Mouse (Mus musculus): Measurements from ENCODE around the gene Ggt1. TPM values are rescaled to one million over a fixed set of nuclear protein-coding genes. Genes with fewer than 3 reads are reported as not detected.

Gene Ggt1
- polyA plus RNA-seq, 1 experiment from 2014 or later, result 1.8 TPM

GRCm38 (mm10) chr10:75586553-75586879 is 25.1 kb downstream of the Ggt1 start:
- WGBS, result 88% methylated on average over 1 of the region's 1 CpGs
- H3K4me1 ChIP-seq, result 0 out of 2 replicates have a peak, but pooled peaks cover 2% of the 10 kb centered on the region
- no peak overlapping the region for H3K9ac ChIP-seq
- no peaks in the 10 kb centered on the region for H3K36me3 ChIP-seq
- H3K9me3 ChIP-seq, result no peaks in the 10 kb centered on the region
- H3K4me2 ChIP-seq (replicated peaks), result no peak overlapping the region
- H3K27me3 ChIP-seq (replicated peaks), result no peaks in the 10 kb centered on the region
- no peak; the same call in 1 of the 2 replicates for ATAC-seq (ENCODE audit: low FRiP score, low read depth)
- H3K4me3 ChIP-seq, result no peak overlapping the region
- H3K27ac ChIP-seq, result no peak overlapping the region

GRCm38 (mm10) chr10:75587781-75588180 is 26.4 kb downstream of the Ggt1 start:
- no peak overlapping the region for H3K4me3 ChIP-seq
- H3K4me2 ChIP-seq (replicated peaks), result no peak overlapping the region
- no peak for ATAC-seq (ENCODE audit: low FRiP score, low read depth)
- H3K9me3 ChIP-seq, result no peaks in the 10 kb centered on the region
- no peak overlapping the region for H3K9ac ChIP-seq
- H3K36me3 ChIP-seq, result no peaks in the 10 kb centered on the region
- WGBS, result 88% methylated on average over 4 of the region's 4 CpGs
- H3K27me3 ChIP-seq (replicated peaks), result no peaks in the 10 kb centered on the region
- no peak overlapping the region for H3K27ac ChIP-seq
- 0 out of 2 replicates have a peak, but pooled peaks cover 2% of the 10 kb centered on the region for H3K4me1 ChIP-seq

- Histone ChIP-seq H3K4me3 (no peak overlapping the region), H3K27me3 (replicated peaks) (no peaks in the 10 kb centered on the region), H3K4me1 (0 out of 2 replicates have a peak, but pooled peaks cover 2% of the 10 kb centered on the region), H3K36me3 (no peaks in the 10 kb centered on the region), H3K4me2 (replicated peaks) (no peak overlapping the region), H3K27ac (no peak overlapping the region), H3K9ac (no peak overlapping the region), H3K9me3 (no peaks in the 10 kb centered on the region)
- ATAC-seq (ENCODE audit: low FRiP score, low read depth), result no peak
- WGBS, result 48% methylated on average over 5 of the region's 5 CpGs
These were observed 26.9 kb downstream of the Ggt1 start for GRCm38 (mm10) chr10:75588336-75588735.

DNA sequence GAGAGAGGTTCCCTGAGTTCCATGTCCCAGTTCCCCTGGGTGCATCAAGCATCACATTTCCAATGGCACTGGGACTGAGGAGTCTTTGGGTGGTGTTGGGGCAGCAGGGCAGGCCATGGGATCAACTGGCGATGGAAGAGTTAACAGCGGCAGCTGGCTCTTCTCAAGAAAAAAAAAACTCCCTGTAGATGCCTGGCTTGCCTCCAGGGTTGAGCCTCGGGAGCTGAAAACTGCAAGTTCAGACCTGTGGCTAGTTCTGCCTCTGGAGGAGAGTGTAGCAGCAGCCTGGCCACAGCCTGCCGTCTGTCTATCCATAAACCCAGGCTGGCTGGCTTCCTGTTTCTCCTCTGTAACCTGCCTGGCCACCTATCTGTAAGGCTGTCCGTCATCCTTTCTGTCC is 27.7 kb downstream of the Ggt1 start, which contains the start of gene Ggt5:
Ggt5 (plus strand) TSS at position 212 of the 400 bp plus-strand sequence.
- H3K4me3 ChIP-seq, result no peak within 1 kb of the TSS
- WGBS, result 52% methylated on average over 5 of the region's 5 CpGs
- H3K27ac ChIP-seq, result no peak within 1 kb of the TSS
- H3K9ac ChIP-seq, result 0 out of 2 replicates have a peak within 1 kb of the TSS, but pooled peaks have one; percentile 13
- no peaks in the 10 kb centered on the region for H3K9me3 ChIP-seq
- no peaks in the 10 kb centered on the region for H3K36me3 ChIP-seq
- H3K27me3 ChIP-seq (replicated peaks), result no peaks in the 10 kb centered on the region
- H3K4me1 ChIP-seq, result 0 out of 2 replicates have a peak, but pooled peaks cover 2% of the 10 kb centered on the region
- no peak within 1 kb of the TSS for H3K4me2 ChIP-seq (replicated peaks)
- no peak for ATAC-seq (ENCODE audit: low FRiP score, low read depth)

DNA sequence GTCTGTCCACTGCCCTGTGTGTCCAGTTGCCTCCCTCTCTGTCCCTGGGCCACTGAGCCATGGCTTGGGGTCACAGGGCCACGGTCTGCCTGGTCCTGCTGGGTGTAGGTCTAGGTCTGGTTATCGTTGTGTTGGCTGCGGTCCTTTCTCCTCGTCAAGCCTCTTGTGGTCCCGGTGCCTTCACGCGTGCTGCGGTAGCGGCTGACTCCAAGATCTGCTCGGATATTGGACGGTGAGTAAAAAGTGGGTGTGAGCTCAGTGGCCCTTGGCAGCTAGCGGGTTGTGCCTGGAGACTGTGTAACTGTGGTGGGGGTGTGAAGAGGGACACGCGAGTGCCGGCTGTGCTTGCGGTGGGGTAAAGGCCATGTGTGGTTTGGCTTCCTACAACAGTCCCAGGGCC is 28.2 kb downstream of the Ggt1 start:
- Histone ChIP-seq H3K27me3 (replicated peaks) (no peaks in the 10 kb centered on the region), H3K9me3 (no peaks in the 10 kb centered on the region), H3K36me3 (no peaks in the 10 kb centered on the region), H3K4me1 (0 out of 2 replicates have a peak, but pooled peaks cover 2% of the 10 kb centered on the region), H3K27ac (no peak overlapping the region), H3K9ac (0 out of 2 replicates have a peak overlapping the region, but pooled peaks have one; percentile 13), H3K4me2 (replicated peaks) (no peak overlapping the region), H3K4me3 (no peak overlapping the region)
- WGBS, result 89% methylated on average over 16 of the region's 16 CpGs
- no peak for ATAC-seq (ENCODE audit: low FRiP score, low read depth)

DNA sequence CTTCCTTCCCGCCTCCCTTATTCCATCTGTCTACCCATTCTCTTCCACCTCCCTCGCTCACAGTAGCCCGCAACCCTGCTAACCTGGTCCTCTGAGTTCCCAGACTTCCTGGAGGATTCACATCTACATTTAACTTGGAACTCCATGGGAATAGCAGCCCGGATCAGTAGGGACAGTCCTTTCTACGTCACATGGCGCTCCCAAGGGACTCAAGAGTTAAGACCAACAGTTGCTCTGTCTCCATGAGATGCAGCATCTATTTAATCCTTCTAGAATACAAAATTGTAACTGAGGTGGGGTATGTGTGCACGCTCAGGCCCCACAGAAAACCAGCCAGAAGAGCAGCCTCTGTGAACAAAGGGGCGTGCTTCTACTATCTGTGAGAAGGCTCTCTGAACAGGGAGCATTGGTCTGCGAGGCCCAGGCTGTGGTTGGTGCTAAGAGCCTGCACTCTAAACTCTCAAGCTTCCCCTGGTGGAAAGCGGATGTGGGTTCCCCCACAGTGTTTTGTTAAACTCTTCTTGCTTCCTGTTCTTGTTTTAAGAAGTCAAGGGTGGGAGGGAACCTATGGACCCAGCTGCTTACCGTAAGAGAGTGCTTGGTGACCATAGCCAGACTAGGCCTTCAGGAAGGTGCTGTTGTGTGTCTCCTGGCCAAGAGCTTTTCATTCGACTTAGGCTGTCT is 29.9 kb downstream of the Ggt1 start:
- Histone ChIP-seq H3K36me3 (no peaks in the 10 kb centered on the region), H3K9me3 (no peaks in the 10 kb centered on the region), H3K27me3 (replicated peaks) (no peaks in the 10 kb centered on the region), H3K4me2 (replicated peaks) (no peak overlapping the region), H3K9ac (no peak overlapping the region), H3K4me1 (0 out of 2 replicates have a peak, but pooled peaks cover 2% of the 10 kb centered on the region), H3K4me3 (no peak overlapping the region), H3K27ac (no peak overlapping the region)
- WGBS, result 75% methylated on average over 12 of the region's 12 CpGs
- no peak for ATAC-seq (ENCODE audit: low FRiP score, low read depth)

- no peaks in the 10 kb centered on the region for H3K9me3 ChIP-seq
- H3K27ac ChIP-seq, result no peak overlapping the region
- no peak for ATAC-seq (ENCODE audit: low FRiP score, low read depth)
- no peaks in the 10 kb centered on the region for H3K36me3 ChIP-seq
- no peak overlapping the region for H3K9ac ChIP-seq
- H3K4me2 ChIP-seq (replicated peaks), result no peak overlapping the region
- H3K4me3 ChIP-seq, result no peak overlapping the region
- 0 out of 2 replicates have a peak, but pooled peaks cover 2% of the 10 kb centered on the region for H3K4me1 ChIP-seq
- no peaks in the 10 kb centered on the region for H3K27me3 ChIP-seq (replicated peaks)
- 83% methylated on average over 7 of the region's 7 CpGs for WGBS
These were observed 31.2 kb downstream of the Ggt1 start for GRCm38 (mm10) chr10:75592585-75592984.

GRCm38 (mm10) chr10:75595981-75596380 is 34.6 kb downstream of the Ggt1 start:
- Histone ChIP-seq H3K9me3 (peaks cover 12% of the 10 kb centered on the region; the same call in 1 of the 2 replicates), H3K27me3 (replicated peaks) (no peaks in the 10 kb centered on the region), H3K27ac (no peak overlapping the region), H3K4me1 (no peaks in the 10 kb centered on the region), H3K4me3 (no peak overlapping the region), H3K4me2 (replicated peaks) (no peak overlapping the region), H3K9ac (no peak overlapping the region), H3K36me3 (no peaks in the 10 kb centered on the region)
- 89% methylated on average over 8 of the region's 8 CpGs for WGBS
- ATAC-seq (ENCODE audit: low FRiP score, low read depth), result no peak

DNA sequence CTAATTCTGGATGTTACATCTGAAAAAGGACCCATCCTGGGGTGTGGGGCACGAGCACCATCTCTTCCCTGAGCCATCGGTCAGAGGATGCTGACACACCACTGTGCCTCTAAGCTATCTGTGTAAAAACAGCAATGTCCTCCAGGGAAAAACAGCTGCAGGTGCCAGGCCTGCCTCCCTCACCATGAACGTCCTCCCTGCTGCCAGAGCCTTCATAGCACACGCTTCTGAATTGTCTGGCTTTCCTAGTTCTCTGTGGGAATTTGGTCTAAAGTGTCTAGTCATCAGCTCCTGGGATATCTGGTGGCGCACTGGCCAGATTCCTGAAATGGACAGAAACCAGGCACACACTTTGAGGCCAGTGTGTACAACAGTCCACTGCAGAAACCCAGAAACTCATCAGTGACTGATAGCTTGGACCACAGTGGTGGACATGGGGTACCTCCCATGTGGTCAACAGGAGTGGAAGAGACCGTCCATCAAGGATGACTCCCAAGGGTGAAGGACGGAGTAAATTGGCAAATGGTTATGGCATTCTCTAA is 38.9 kb downstream of the Ggt1 start:
- peaks cover 12% of the 10 kb centered on the region; the same call in 1 of the 2 replicates for H3K9me3 ChIP-seq
- no peak for ATAC-seq (ENCODE audit: low FRiP score, low read depth)
- 83% methylated on average over 7 of the region's 7 CpGs for WGBS

GRCm38 (mm10) chr10:75605162-75605846 is 43.9 kb downstream of the Ggt1 start:
- ATAC-seq (ENCODE audit: low FRiP score, low read depth), result no peak
- H3K4me1 ChIP-seq, result no peaks in the 10 kb centered on the region
- H3K9me3 ChIP-seq, result no peaks in the 10 kb centered on the region
- no peaks in the 10 kb centered on the region for H3K27me3 ChIP-seq (replicated peaks)
- H3K27ac ChIP-seq, result no peak overlapping the region
- 44% methylated on average over 11 of the region's 11 CpGs for WGBS
- no peak overlapping the region for H3K4me3 ChIP-seq
- no peaks in the 10 kb centered on the region for H3K36me3 ChIP-seq
- no peak overlapping the region for H3K9ac ChIP-seq
- no peak overlapping the region for H3K4me2 ChIP-seq (replicated peaks)

More for the DNA sequence above, 38.9 kb downstream of the Ggt1 start:
- Histone ChIP-seq H3K36me3 (no peaks in the 10 kb centered on the region), H3K27me3 (replicated peaks) (no peaks in the 10 kb centered on the region), H3K27ac (no peak overlapping the region), H3K9ac (no peak overlapping the region), H3K4me2 (replicated peaks) (no peak overlapping the region), H3K4me3 (no peak overlapping the region), H3K4me1 (no peaks in the 10 kb centered on the region)

DNA sequence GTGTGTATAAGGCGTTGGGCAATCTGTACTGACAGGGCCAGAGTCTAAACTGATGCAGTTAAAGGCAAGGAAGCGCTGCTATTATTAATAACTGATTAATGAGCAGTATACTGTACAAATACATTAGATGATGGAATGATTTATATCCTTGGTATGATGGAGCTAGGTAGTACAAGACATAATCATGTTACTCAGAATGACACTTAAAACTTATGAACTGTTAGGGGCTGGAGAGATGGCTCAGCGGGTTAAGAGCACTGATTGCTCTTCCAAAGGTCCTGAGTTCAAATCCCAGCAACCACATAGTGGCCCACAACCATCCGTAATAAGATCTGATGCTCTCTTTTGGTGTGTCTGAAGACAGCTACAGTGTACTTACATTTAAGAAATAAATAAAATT is 45.8 kb downstream of the Ggt1 start:
- Histone ChIP-seq H3K4me1 (no peaks in the 10 kb centered on the region), H3K27ac (no peak overlapping the region), H3K36me3 (no peaks in the 10 kb centered on the region), H3K4me2 (replicated peaks) (no peak overlapping the region), H3K27me3 (replicated peaks) (no peaks in the 10 kb centered on the region), H3K9me3 (no peaks in the 10 kb centered on the region), H3K4me3 (no peak overlapping the region), H3K9ac (no peak overlapping the region)
- WGBS, result 85% methylated on average over 4 of the region's 4 CpGs
- ATAC-seq (ENCODE audit: low FRiP score, low read depth), result no peak

DNA sequence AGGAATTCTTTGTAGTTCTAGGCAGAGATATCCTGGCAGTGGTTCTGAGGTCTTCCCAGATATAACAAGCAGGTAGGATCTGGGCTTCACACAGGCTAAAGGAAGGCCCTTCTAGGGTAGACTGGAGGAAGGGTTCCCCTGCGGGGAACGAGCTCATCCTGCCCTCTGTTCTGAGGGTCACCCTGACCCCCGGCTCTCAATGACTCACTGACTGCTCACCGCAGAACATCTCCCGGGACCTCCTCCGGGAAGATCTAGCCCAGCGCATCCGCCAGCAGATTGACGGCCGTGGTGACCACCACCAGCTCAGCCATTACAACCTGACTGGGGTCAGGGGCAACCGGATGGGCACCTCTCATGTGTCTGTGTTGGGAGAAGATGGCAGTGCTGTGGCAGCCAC is 47.6 kb downstream of the Ggt1 start:
- no peaks in the 10 kb centered on the region for H3K4me1 ChIP-seq
- H3K9me3 ChIP-seq, result no peaks in the 10 kb centered on the region
- H3K4me2 ChIP-seq (replicated peaks), result no peak overlapping the region
- H3K27ac ChIP-seq, result no peak overlapping the region
- no peak overlapping the region for H3K9ac ChIP-seq
- no peak for ATAC-seq (ENCODE audit: low FRiP score, low read depth)
- H3K36me3 ChIP-seq, result no peaks in the 10 kb centered on the region
- H3K27me3 ChIP-seq (replicated peaks), result no peaks in the 10 kb centered on the region
- H3K4me3 ChIP-seq, result no peak overlapping the region
- WGBS, result 90% methylated on average over 11 of the region's 11 CpGs

Measured in neural tube, embryonic 12.5 days (tissue).